Mouse (Mus musculus): ENCODE measurements around the gene Flt3. TPM values are rescaled to one million over a fixed set of nuclear protein-coding genes. Genes with fewer than 3 reads are reported as not detected.

The Flt3 gene
- total and polyA plus RNA-seq, 3 experiments = 0.76 to 3.3 (median 2.3) TPM

- dilution Hi-C loops (cut with MboI; ENCODE audit: extremely low pct_ligation_motif_present, extremely low pct_unique_long_range_greater_than_20kb, low sequenced_read_pairs) (no loop called here), in situ Hi-C loops (cut with MboI; ENCODE audit: low pct_ligation_motif_present, low pct_unique_long_range_greater_than_20kb, low sequenced_read_pairs) (no loop called here)
Measured at GRCm38 (mm10) chr5:147395050-147395449, 5.2 kb downstream of the Flt3 start.

DNA sequence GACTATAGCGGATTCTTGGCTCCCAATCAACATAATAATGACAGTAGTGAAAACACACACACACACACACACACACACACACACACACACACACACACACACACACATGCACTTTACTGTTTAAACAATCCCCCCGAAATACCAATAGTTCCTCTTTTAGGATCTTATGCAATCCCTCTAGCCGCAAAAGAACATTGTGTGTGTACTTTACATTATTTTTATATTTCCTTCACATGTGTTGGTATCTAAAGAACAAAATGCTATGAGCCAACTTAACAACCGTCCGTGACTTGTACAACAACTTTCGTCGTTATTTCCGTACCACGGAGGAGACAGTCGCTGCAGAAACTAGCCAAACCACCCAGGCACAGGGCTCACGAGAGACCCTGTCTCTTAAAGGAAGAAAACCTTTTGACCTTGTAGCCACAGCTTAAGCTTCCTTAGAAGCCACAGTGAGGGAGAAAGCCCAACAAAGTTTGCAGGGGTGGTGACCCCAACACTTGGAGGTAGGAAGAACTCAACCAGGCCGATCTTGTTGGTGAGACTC lies 7.5 kb downstream of the Flt3 start:
- H3K9ac ChIP-seq (ENCODE audit: insufficient read depth, low read depth) = no peak overlapping the region
- peaks cover 2% of the 10 kb centered on the region for H3K27me3 ChIP-seq (replicated peaks)
- H3K79me2 ChIP-seq (replicated peaks; ENCODE audit: control insufficient read depth, extremely low read depth, insufficient read depth, poor library complexity, severe bottlenecking) = no peaks in the 10 kb centered on the region
- H3K9me3 ChIP-seq (replicated peaks; ENCODE audit: low read length) = peaks cover 13% of the 10 kb centered on the region
- H3K27ac ChIP-seq (ENCODE audit: insufficient read depth, low read depth) = no peak overlapping the region
- dilution Hi-C loops (cut with MboI; ENCODE audit: extremely low pct_ligation_motif_present, extremely low pct_unique_long_range_greater_than_20kb, low sequenced_read_pairs) (no loop called here), in situ Hi-C loops (cut with MboI; ENCODE audit: low pct_ligation_motif_present, low pct_unique_long_range_greater_than_20kb, low sequenced_read_pairs) (no loop called here)
- no peak for TF ChIP-seq JUND (conservative IDR thresholded peaks at IDR 0.05; ENCODE audit: low read depth, low read length)
- no peaks in the 10 kb centered on the region for H3K36me3 ChIP-seq (replicated peaks in 1 of 2; ENCODE audit: control insufficient read depth in 1 of 2, insufficient read depth in 1 of 2, low read length in 1 of 2)
- H3K4me2 ChIP-seq (ENCODE audit: insufficient read depth, low read depth, poor library complexity, severe bottlenecking) = no peak overlapping the region
- no peak overlapping the region for H3K4me3 ChIP-seq (replicated peaks in 1 of 3; ENCODE audit: low read depth in 2 of 3, low read length in 2 of 3, poor library complexity in 1 of 3)
- DNase-seq (ENCODE audit: extremely low read depth) = no peak
- no peaks in the 10 kb centered on the region; a peak in 1 of 4 replicates for H3K4me1 ChIP-seq (ENCODE audit: control insufficient read depth in 1 of 2, insufficient read depth in 2 of 2)

More at GRCm38 (mm10) chr5:147395050-147395449, 5.2 kb downstream of the Flt3 start:
- Histone ChIP-seq H3K9ac (ENCODE audit: insufficient read depth, low read depth) (no peak overlapping the region), H3K4me2 (ENCODE audit: insufficient read depth, low read depth, poor library complexity, severe bottlenecking) (no peak overlapping the region), H3K4me3 (replicated peaks in 1 of 3; ENCODE audit: low read depth in 2 of 3, low read length in 2 of 3, poor library complexity in 1 of 3) (no peak overlapping the region), H3K36me3 (replicated peaks in 1 of 2; ENCODE audit: control insufficient read depth in 1 of 2, insufficient read depth in 1 of 2, low read length in 1 of 2) (no peaks in the 10 kb centered on the region), H3K79me2 (replicated peaks; ENCODE audit: control insufficient read depth, extremely low read depth, insufficient read depth, poor library complexity, severe bottlenecking) (no peaks in the 10 kb centered on the region), H3K9me3 (replicated peaks; ENCODE audit: low read length) (peaks cover 13% of the 10 kb centered on the region), H3K27ac (ENCODE audit: insufficient read depth, low read depth) (no peak overlapping the region), H3K4me1 (ENCODE audit: control insufficient read depth in 1 of 2, insufficient read depth in 2 of 2) (peaks cover 0 to 15% of the 10 kb centered on the region in 2 experiments; a peak in 2 of 4 replicates), H3K27me3 (replicated peaks) (peaks cover 14% of the 10 kb centered on the region)
- TF ChIP-seq MEF2A (IDR thresholded peaks at IDR 0.05; ENCODE audit: borderline replicate concordance, low read depth, low read length) = no peak
- no peak for TF ChIP-seq NRF1 (IDR thresholded peaks at IDR 0.05; ENCODE audit: low read depth, low read length)
- no peak for TF ChIP-seq NELFE (IDR thresholded peaks at IDR 0.05; ENCODE audit: low read depth, low read length)
- TF ChIP-seq CTCF (conservative IDR thresholded peaks at IDR 0.05 in 1 of 2, IDR thresholded peaks at IDR 0.05 in 1 of 2; ENCODE audit: low read depth in 2 of 2, low read length in 2 of 2) = 0 out of 4 replicates have a peak, but pooled peaks of 1 of the 2 experiments have one; percentile 17
- no peak for TF ChIP-seq MAX (IDR thresholded peaks at IDR 0.05; ENCODE audit: low read length)
- DNase-seq (ENCODE audit: extremely low read depth) = no peak

DNA sequence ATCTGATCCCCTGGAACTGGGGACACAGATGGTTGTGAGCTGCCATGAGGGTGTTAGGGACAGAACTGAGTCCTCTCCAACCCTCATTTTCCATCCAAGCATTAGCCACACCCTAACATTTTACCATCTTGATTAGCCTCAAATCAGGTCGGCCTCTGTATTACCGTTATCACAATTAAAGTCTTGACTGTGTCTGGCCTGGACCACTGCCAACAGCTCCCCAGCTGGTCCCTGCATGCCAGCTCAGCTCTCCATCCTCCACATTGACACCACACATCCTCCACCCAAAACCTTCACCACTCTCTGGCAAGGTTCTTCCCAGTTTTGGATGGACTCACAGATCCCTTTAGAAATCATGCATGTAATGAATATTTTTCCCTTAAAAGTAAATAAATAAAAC lies 9.5 kb downstream of the Flt3 start:
- no peaks in the 10 kb centered on the region for H3K27me3 ChIP-seq (replicated peaks)
- in situ Hi-C loops (cut with MboI; ENCODE audit: low pct_ligation_motif_present, low pct_unique_long_range_greater_than_20kb, low sequenced_read_pairs) (no loop called here), dilution Hi-C loops (cut with MboI; ENCODE audit: extremely low pct_ligation_motif_present, extremely low pct_unique_long_range_greater_than_20kb, low sequenced_read_pairs) (no loop called here)
- H3K4me2 ChIP-seq (ENCODE audit: insufficient read depth, low read depth, poor library complexity, severe bottlenecking) = no peak overlapping the region
- no peak overlapping the region for H3K4me3 ChIP-seq (replicated peaks in 1 of 3; ENCODE audit: low read depth in 2 of 3, low read length in 2 of 3, poor library complexity in 1 of 3)
- DNase-seq (ENCODE audit: extremely low read depth) = no peak
- no peaks in the 10 kb centered on the region; a peak in 1 of 4 replicates for H3K4me1 ChIP-seq (ENCODE audit: control insufficient read depth in 1 of 2, insufficient read depth in 2 of 2)
- H3K9ac ChIP-seq (ENCODE audit: insufficient read depth, low read depth) = no peak overlapping the region
- peaks cover 8% of the 10 kb centered on the region for H3K9me3 ChIP-seq (replicated peaks; ENCODE audit: low read length)
- no peak for TF ChIP-seq UBTF (IDR thresholded peaks at IDR 0.05; ENCODE audit: low read depth, low read length)
- no peak for TF ChIP-seq HCFC1 (IDR thresholded peaks at IDR 0.05; ENCODE audit: low read depth, low read length)
- TF ChIP-seq GABPA (IDR thresholded peaks at IDR 0.05; ENCODE audit: insufficient replicate concordance, low read depth, low read length) = no peak
- TF ChIP-seq NRF1 (IDR thresholded peaks at IDR 0.05; ENCODE audit: low read depth, low read length) = no peak
- no peak for TF ChIP-seq MAX (IDR thresholded peaks at IDR 0.05; ENCODE audit: low read length)
- no peak for TF ChIP-seq POLR2AphosphoS2 (IDR thresholded peaks at IDR 0.05; ENCODE audit: low read depth, low read length)
- no peak for TF ChIP-seq POLR2A (IDR thresholded peaks at IDR 0.05; ENCODE audit: low read depth, low read length)
- TF ChIP-seq RCOR1 (conservative IDR thresholded peaks at IDR 0.05; ENCODE audit: low read depth, low read length) = no peak
- TF ChIP-seq BHLHE40 (IDR thresholded peaks at IDR 0.05; ENCODE audit: low read depth, low read length) = no peak
- no peak overlapping the region for H3K27ac ChIP-seq (ENCODE audit: insufficient read depth, low read depth)
- H3K36me3 ChIP-seq (replicated peaks in 1 of 2; ENCODE audit: control insufficient read depth in 1 of 2, insufficient read depth in 1 of 2, low read length in 1 of 2) = no peaks in the 10 kb centered on the region
- no peaks in the 10 kb centered on the region for H3K79me2 ChIP-seq (replicated peaks; ENCODE audit: control insufficient read depth, extremely low read depth, insufficient read depth, poor library complexity, severe bottlenecking)
